Mouse (Mus musculus): Measurements from ENCODE around the gene Adamtsl4.

The Adamtsl4 gene

GRCm38 (mm10) chr3:95687524-95688421 is at the start of gene Adamtsl4:
Gene Adamtsl4 (minus strand): TSS chr3:95687917.
- peak in 1 of 2 experiments; percentile 81 for DNase-seq (ENCODE audit: low spot score in 2 of 2)

DNA sequence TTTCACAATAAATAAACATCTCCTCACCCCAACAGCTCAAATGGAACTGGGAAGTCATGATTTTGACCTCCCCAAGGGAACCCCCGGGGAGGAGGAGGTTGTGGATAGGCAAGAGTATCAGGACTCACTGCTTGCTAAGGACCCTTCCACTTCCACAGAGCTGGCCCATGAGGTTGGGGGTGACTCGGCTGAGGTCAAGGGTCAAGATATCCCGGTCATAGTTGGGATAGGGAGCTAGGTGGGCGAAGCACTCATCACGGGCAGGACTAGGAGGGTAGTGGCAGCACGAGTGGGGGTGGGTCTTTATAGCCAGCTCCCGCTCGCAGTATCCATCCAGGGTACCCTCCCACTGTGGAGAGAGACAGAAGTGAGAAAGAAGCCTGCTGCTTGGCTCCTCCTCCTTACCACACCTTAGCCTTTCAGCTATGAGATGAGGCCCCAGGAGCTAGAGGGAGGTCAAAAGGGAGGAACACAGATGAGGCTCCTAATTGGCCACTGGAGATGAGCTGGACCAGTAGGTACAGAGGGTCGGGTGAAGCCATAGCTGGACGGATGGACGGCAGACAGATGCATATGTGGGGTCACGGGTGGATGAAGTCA is 47.5 kb upstream of the Adamtsl4 start:
- no peak for DNase-seq (ENCODE audit: low spot score in 2 of 2)

- peak; percentile 62 to 66 for DNase-seq (ENCODE audit: low spot score in 2 of 2)
Measured at GRCm38 (mm10) chr3:95734092-95734702, 46.5 kb upstream of the Adamtsl4 start.

- peak; percentile 45 to 55 for DNase-seq (ENCODE audit: low spot score in 2 of 2)
Measured at GRCm38 (mm10) chr3:95732744-95733521, 45.2 kb upstream of the Adamtsl4 start.

GRCm38 (mm10) chr3:95732297-95732696 is 44.6 kb upstream of the Adamtsl4 start:
- no peak for DNase-seq (ENCODE audit: low spot score in 2 of 2)

- DNase-seq (ENCODE audit: low spot score in 2 of 2), result no peak
Measured at GRCm38 (mm10) chr3:95731802-95732201, 44.1 kb upstream of the Adamtsl4 start.

DNA sequence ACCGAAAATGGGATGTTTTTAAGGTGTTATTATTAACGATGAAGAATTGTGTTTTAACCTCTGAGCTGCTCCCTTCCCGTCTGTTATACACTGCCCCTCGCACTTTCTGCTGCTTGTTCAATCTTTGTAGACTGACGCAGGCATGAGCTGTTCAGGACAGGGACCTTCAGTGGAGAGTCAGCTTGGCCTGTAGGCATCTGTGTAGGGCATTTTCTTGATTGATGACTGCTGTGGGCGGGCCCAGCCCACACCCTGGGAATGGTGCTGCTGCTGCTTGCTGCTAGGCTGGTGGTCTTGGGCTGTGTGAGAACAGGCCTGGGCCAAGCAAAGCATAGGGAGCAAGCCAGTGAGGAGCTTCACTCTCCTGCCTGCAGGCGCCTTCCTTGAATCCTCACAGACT is 42.7 kb upstream of the Adamtsl4 start:
- DNase-seq (ENCODE audit: low spot score in 2 of 2), result no peak

GRCm38 (mm10) chr3:95728906-95729305 is 41.2 kb upstream of the Adamtsl4 start:
- DNase-seq (ENCODE audit: low spot score in 2 of 2), result no peak

DNA sequence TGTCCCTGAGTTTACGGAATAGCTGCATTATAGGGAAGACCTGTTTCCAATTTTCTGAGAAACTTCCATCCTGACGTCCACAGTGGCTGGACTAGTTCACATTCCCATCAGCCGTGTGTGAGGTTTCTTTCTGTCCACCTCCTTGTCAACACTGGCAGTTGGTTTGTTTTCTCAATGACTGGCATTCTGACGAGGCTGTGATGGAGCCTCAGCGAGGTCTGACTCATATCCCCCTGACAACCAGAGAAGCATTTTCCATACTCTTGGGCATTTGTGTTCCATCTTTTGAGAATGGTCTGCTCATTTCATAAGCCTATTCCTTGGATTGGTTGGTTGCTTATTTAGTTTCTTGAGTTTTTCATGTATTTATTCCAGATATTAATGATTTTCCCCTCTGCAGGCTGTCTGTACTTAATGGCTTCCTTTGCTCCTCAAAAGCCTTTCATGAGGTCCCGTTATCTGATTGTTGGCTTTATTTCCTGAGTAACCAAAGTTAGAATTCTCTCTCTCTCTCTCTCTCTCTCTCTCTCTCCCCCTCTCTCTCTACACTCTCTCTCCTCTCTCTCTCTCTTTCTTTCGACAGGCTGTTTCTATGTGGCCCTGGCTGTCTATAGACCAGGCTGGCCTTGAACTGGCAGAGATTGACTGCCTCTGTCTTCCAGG is 39.1 kb upstream of the Adamtsl4 start:
- no peak for DNase-seq (ENCODE audit: low spot score in 2 of 2)

DNA sequence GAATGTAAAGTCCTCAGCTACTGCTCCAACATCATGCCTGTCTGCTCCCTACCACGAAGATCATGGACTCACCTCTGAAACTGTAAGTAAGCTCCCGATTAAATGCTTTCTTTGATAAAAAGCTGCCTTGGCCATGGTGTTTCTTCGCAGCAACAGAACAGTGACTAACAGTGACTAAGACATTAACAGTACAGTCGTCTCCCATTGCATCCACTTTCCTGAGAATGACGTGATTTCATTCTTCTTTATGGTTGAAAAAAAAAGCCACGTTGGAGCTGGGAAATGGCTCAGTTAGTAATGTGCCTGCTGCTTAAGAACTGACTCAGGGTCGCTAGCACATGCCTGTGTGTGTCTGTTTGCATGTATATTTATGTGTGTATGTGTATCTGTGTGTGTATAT is 38.1 kb upstream of the Adamtsl4 start:
- DNase-seq (ENCODE audit: low spot score in 2 of 2), result no peak

DNA sequence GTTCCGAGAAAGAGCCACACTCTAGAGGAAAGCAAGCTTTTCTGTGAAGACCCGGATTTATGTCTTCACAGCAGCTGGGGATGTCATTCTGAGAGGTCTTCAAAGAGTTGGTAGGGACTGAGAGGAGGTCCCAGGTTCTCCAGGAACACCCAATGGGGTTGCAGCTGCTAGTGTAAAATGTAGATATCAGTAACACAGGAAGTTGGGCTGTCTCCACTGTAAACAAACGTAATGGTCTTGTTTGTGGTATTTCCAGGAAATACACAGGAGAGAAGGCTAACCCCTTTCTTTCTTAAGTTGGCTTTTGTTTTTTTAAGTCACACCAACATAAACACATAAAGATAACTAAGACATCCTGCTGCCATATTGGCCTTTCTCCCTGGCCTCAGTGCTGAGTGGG is 34.7 kb upstream of the Adamtsl4 start:
- no peak for DNase-seq (ENCODE audit: low spot score in 2 of 2)

DNA sequence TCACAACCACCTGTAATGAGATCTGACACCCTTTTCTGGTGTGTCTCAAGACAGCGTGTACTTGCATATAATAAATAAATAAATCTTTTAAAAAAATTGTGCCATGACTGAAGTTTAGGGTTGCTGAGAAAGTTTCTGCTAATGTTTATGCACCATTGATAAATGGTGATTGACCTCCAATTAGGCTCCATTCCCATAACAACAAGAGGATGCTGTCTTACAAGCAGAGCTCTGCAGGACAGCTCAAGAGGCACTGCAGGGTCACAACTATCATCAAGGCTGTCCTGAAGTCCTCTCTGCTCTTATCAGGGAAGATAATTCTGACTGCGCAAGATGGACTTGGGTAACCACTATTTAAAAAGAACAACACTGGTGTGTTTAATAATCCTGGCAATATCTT is 30.4 kb upstream of the Adamtsl4 start:
- DNase-seq (ENCODE audit: low spot score in 2 of 2), result no peak

- no peak for DNase-seq (ENCODE audit: low spot score in 2 of 2)
Measured at GRCm38 (mm10) chr3:95716075-95716474, 28.4 kb upstream of the Adamtsl4 start.

DNA sequence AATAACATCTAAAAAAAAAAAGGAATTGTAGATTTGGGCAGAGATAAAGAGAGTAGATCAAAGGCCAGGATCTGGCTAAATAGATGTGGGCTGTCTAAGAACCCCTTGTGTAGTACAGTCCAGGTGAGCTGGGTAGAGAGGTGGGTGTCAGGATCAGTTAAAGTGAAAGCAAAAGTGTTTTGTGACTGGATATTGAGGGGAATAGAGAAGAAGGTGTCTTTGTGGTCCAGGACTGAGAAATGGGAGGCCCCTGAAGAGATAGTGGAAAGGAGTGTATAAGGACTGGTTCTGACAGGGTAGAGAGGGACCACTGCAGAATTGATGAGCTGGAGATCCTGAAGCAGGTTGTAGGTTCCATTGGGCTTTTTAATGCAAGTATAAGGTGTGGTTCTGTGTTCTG is 22.2 kb upstream of the Adamtsl4 start:
- no peak for DNase-seq (ENCODE audit: low spot score in 2 of 2)

- no peak for DNase-seq (ENCODE audit: low spot score in 2 of 2)
Measured at GRCm38 (mm10) chr3:95709044-95709443, 21.3 kb upstream of the Adamtsl4 start.

- no peak for DNase-seq (ENCODE audit: low spot score in 2 of 2)
Measured at GRCm38 (mm10) chr3:95707497-95707896, 19.8 kb upstream of the Adamtsl4 start.

DNA sequence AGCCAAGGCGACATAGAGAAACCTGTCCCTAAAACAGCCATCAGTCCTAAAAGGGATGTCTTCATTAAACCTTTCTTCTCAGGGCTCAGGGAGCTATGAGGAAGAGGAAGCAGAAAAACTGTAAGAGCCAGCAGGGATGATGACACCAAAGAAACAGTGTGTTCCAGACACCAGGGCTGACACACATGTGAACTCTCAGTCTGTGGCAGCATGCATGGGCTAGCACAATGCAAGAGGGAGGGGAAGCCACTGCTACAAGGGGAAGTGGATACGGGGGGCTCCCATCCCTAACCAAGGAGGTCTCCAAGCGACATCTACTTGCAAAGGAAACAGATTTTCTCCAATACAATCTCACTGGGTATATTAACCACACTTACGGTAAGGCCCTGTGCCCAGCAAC is 18.6 kb upstream of the Adamtsl4 start:
- DNase-seq (ENCODE audit: low spot score in 2 of 2), result no peak

DNA sequence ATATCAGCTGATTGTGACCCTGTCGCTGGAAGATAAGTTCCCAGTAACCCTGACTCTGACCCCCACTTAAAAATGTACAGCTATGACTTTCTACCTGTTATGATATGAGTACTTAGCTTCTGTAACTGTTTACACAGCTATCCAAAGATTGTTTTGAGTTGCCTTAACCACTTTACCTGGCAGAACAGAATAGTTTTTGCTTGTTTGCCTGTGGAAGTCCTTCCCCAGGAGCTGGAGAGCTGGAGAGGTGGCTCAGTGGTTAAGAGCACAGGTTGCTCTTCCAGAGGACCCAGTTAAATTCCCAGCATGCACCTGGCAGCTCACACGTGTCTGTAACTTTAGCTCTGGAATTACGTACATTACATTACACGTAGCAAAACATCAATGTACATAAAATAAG is 16.9 kb upstream of the Adamtsl4 start:
- DNase-seq (ENCODE audit: low spot score in 2 of 2), result no peak

DNA sequence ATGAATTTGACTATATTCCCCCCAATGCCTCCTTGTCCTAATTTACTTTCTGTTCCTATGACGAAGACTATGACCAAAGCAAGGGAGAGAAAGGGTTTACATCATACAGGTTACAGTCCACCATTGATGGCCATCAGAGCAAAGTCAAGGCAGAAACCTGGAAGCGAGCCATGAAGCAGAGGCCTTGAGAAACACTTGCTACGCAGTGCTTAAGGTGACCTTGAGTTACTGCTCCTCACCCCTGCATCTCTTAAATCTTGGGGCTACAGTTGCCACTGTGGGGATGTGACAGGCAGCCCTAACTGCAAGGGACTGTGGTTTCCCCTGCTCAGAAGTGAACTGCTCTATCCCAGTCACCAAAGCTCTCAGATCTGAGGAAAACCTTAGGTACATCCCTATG is 15.6 kb upstream of the Adamtsl4 start:
- DNase-seq (ENCODE audit: low spot score in 2 of 2), result no peak

GRCm38 (mm10) chr3:95701877-95702540 is 14.3 kb upstream of the Adamtsl4 start:
- peak; percentile 54 to 83 for DNase-seq (ENCODE audit: low spot score in 2 of 2)

DNA sequence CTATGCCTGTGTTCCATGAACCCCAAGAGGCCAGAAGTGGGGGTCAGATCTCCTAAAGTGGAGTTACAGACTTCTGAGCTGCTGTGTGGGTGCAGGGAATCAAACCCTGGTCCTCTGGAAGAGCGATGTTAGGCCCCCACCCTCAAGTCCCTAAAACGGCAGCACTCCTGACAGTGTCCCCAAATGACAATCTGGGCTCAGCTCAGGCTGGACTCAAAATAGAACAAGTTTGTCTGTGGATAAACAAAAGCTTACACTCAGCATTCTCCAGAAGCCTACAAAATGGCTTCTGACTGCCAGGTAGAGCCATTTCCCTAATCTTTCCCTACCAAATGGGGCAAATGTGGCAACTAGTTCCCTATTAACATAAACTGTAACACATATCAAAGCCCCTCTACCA is 13.4 kb upstream of the Adamtsl4 start:
- no peak for DNase-seq (ENCODE audit: low spot score in 2 of 2)

Measured in urinary bladder, postnatal 36 days (tissue).